Mouse (Mus musculus) gonadal fat pad, adult 2 months (tissue): Measurements from ENCODE around the gene Zfp410. TPM values are rescaled to one million over a fixed set of nuclear protein-coding genes. Genes with fewer than 3 reads are reported as not detected.

Experiments
- DNase-seq: peaks from one replicate; pipeline ENCODE4 v3.0.0-alpha.2; 2012; ENCODE audit warnings: low read depth
- polyA plus RNA-seq: library from polyadenylated mRNA; depleted of rRNA; stranded (reverse); fragments of >200 nt; gene quantifications from 2 replicates; pipeline ENCODE4 v1.2.3, GENCODE M21; 2012; rRNA removed

The Zfp410 gene
- polyA plus RNA-seq, 1 experiment: 36.2 TPM

DNA sequence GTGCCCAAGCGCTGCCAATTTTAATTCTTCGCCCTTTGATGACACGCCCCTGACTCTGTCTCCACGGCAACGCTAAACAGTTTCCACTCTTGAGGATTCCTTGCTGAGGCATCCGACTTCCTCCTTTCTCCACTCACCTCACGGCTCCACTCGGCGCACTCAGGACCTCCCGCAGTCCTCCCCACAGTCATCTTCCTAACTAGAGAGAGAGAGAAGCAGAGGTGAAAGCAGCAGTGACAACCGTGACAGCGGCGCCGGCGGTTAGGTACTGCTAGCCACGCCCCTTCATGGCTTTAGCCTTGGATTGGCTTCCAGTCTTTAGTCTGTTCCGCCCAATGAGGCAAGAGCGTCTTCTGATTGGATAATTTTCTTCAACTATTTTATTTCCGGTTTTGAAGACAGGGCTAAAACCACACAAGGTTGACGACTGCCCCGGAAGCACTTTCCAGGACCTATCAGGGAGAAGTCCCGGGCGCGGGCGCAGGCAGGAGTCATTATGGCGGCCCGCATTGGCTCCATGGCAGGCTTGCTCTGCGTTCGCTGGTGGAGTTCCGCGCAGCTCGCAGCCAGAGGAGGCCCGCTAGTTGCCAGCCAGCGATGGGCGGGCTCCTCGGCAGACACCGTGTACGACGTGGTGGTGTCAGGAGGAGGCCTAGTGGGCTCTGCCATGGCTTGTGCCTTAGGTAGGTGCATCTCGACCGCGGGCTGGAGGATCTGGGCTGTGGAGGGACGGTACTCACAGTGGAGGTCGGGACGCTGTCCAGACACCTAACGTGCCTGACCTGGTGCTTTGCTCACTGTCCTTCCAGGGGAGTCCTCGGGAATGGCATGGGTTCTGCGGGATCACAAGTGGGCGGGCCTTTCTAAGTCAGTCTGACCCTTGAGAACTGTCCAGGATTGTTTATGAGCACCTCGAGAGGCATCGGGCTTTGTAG is 45.2 kb downstream of the Zfp410 start, which contains the start of the genes Coq6 and Fam161b:
TSS of gene Coq6 (plus strand) at position 103 of the 935 bp plus-strand sequence.
TSS of gene Fam161b (minus strand) at position 279 of the 935 bp plus-strand sequence.
- peak; percentile 86 for DNase-seq

DNA sequence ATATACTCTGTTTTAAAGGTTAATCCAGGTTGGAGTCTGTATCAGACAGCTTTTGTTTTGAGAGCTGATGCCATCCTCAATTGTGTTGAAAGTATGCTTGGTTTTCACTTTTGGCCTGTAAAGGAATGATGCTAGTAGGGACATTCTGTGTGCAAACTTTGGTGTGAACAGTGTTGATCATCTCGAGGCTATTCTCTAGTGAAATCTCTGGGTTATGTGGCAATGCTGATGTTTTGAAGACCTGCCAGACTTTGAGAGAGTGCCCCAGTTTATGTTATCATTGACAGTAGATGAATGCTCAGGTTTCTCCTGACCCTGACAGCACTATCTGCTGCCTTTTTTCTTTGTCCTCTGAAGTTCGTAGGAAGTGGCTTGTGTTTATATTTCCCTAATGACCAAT is 46.2 kb downstream of the Zfp410 start:
- peak; percentile 90 for DNase-seq

DNA sequence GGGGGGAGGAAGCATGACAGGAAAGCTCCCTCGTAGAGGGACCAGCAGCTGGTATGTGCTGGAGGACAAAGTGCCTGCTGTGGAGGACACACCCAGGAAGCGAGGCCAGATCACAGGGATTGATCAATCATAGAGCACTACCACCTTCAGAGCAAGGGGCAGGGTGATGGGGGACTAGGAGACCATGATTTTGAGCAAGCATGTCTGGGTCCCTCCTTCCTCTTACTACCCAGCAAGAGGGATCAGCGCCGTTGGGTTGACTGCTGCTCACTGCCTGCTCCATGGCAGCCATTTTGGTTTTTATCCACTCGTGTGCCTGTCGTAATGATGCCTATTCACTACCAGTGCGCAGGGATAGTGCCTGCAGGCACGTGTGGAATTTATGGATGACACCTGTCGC is 47.6 kb downstream of the Zfp410 start:
- DNase-seq: no peak

GRCm38 (mm10) chr12:84365137-84365536 is 48.5 kb downstream of the Zfp410 start:
- DNase-seq: peak; percentile 93

- DNase-seq: no peak
Measured at GRCm38 (mm10) chr12:84366971-84367370, 50.3 kb downstream of the Zfp410 start.

GRCm38 (mm10) chr12:84371647-84372046 is 55.0 kb downstream of the Zfp410 start:
- no peak for DNase-seq

- DNase-seq: no peak
Measured at GRCm38 (mm10) chr12:84373831-84374481, 57.3 kb downstream of the Zfp410 start.

DNA sequence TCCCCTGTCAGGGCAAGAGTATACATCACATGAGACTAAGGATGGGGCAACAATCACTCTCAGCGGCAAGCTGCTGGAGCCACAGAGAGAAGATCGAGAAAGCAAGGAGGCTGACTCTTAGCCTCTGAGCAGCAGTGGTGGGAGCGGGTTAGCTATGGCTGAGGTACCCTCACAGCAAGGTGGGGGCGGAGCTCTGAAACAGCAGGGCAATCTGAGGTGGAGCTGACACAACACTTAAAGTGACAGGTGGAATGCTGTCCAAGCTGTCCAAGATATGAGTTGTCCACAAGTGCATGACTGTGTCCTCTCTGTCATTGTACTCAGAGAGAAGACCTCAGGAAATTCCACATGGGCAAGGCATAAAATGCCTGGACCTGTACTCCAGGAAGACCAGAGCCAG is 65.7 kb downstream of the Zfp410 start:
- DNase-seq: no peak

DNA sequence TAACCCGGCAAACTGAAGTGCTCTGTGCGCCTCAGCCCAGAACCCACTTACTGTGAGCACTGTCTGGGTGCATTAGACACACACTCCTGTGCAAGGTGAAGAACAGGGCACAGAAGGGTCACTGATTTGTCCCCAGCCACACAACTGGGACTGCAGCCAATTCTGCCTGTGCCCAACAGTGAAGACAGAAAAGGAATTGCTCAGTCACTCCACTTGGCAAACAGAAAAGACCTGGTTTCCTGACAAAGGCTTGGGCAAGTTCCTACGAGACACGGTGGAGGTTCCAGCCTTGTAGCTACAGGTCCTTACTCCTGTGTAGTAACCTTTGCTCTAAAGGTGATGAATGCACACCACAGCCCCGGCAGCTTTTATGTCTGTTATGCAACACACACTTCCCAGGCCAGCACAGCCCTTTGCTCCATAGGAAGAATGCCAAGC is 68.0 kb downstream of the Zfp410 start:
- DNase-seq: peak; percentile 99

- DNase-seq: no peak
Measured at GRCm38 (mm10) chr12:84385408-84385807, 68.8 kb downstream of the Zfp410 start.

DNA sequence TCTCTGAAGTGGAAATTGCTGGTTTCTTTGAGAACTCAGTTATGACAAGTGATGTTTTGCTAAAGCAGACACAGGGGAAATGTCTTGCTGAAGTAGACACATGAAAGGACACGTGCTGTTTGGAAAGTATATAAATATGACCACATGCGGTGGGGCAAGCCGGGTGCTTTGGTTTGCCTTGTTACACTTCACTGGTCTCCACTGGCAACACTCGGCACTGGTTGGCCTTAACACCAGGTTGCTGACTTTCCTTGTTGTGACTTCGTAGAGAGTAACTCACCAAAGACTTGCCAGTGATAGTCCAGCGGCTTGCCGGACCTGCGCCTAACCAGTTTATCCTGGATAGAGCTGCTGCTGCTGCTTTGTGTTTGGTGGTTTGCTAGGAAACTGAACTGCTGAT is 71.4 kb downstream of the Zfp410 start:
- no peak for DNase-seq

DNA sequence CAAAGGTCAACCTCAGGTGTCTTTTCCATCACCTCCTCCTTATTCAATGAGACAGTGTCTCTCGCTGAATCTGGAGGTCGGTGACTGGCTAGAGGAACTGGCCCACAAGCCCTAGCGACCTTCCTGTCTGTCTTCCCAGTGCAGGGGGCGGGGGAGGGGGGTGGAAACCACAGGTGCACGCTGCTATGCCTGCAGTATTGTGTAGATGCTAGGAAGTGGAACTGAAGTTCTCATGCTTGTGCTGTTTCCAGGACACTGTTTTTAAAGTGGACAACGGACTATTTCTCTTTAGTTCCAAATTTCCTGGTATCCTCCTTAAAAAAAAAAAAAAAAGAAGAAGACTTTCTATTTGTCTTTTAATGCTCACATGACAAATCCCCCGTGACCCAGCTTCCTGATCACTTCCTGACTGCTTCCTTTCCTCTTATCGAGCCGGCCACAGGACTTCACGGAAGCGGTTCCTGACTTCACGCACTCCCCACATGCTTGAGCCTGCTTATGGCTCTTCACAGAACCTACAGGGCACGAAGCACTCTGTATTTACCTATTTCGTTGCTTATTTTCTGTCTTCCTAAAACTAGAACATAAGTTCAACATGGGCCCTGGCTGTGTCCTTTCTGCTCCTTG is 72.2 kb downstream of the Zfp410 start:
- DNase-seq: no peak

- DNase-seq: no peak
Measured at GRCm38 (mm10) chr12:84390336-84390735, 73.7 kb downstream of the Zfp410 start.

DNA sequence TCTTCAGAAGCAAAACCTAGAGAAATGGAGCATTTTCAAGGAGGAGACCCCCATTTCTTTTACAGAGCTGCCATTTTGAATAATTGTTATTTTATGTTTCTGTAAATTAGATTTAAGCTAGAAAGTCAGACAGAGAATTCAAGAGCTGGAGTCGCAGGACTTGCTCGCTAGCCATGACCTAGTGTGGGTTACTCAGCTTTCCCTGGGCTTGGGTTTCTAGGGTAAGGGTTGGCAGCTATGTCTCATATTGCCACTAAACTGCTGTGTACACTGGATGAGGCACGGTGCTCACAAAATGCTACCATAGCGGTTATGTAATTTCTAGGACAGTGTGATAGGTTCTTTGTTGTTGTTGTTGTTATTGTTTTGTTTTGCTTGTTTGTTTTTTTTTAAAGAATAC is 76.0 kb downstream of the Zfp410 start:
- DNase-seq: no peak

Other genes starting within 250 kb of the Zfp410 start
- 0.26 and 0.74 TPM in 2 replicates for gene Acot5, start 247.5 kb upstream of the Zfp410 start, polyA plus RNA-seq
- 4.8 and 5.0 TPM in 2 replicates for gene Acot6, start 216.2 kb upstream of the Zfp410 start, polyA plus RNA-seq
- gene Dnal1, start 202.5 kb upstream of the Zfp410 start, polyA plus RNA-seq: 4.2 and 7.2 TPM in 2 replicates
- 0.15 and 0.16 TPM in 2 replicates for gene Pnma1, start 168.4 kb upstream of the Zfp410 start, polyA plus RNA-seq
- 11.2 and 16.1 TPM in 2 replicates for gene Elmsan1, start 98.0 kb upstream of the Zfp410 start, polyA plus RNA-seq
- gene Ptgr2, start 31.6 kb upstream of the Zfp410 start, polyA plus RNA-seq: 21.5 and 29.9 TPM in 2 replicates
- 37.0 and 48.9 TPM in 2 replicates for gene Coq6, start 44.8 kb downstream of the Zfp410 start, polyA plus RNA-seq
- 1.2 and 1.3 TPM in 2 replicates for gene Fam161b, start 45.0 kb downstream of the Zfp410 start, polyA plus RNA-seq
- 13.7 and 14.6 TPM in 2 replicates for gene Entpd5, start 92.2 kb downstream of the Zfp410 start, polyA plus RNA-seq
- gene Bbof1, start 92.2 kb downstream of the Zfp410 start, polyA plus RNA-seq: 0.47 and 0.51 TPM in 2 replicates
- gene Rnf113a2, start 100.3 kb downstream of the Zfp410 start, polyA plus RNA-seq: 7.6 and 10.6 TPM in 2 replicates
- gene Aldh6a1, start 134.2 kb downstream of the Zfp410 start, polyA plus RNA-seq: 158 and 164 TPM in 2 replicates
- 14.3 and 24.5 TPM in 2 replicates for gene Lin52, start 134.6 kb downstream of the Zfp410 start, polyA plus RNA-seq